Mouse (Mus musculus) limb, embryonic 15.5 days (tissue): ENCODE data around the gene Gata2. TPM values are rescaled to one million over a fixed set of nuclear protein-coding genes. Genes with fewer than 3 reads are reported as not detected.

Experiments
- ATAC-seq: fragments of 200-750 bp; cut with Nextera tagmentation; 2 replicates; pipeline ENCODE4 v1.8.0; 2017; ENCODE audit warnings: low read depth, moderate TSS enrichment; ENCODE audit not compliant: insufficient number of reproducible peaks, low FRiP score, low TSS enrichment
- H3K27ac ChIP-seq: fragments of 300-500 bp; sonication (generic); 2 replicates; pipeline ENCODE4 v1.5.1; 2015; ENCODE audit warnings: moderate library complexity, mild to moderate bottlenecking, inconsistent platforms
- H3K27me3 ChIP-seq: fragments of 300-500 bp; sonication (generic); 2 replicates; pipeline ENCODE4 v1.6.1; 2015; ENCODE audit warnings: inconsistent platforms
- H3K36me3 ChIP-seq: fragments of 300-500 bp; sonication (generic); 2 replicates; pipeline ENCODE4 v1.6.1; 2015; ENCODE audit warnings: inconsistent platforms
- H3K4me1 ChIP-seq: fragments of 300-500 bp; sonication (generic); 2 replicates; pipeline ENCODE4 v1.6.1; 2015; ENCODE audit warnings: inconsistent platforms
- H3K4me2 ChIP-seq: fragments of 300-500 bp; sonication (generic); 2 replicates; pipeline ENCODE4 v1.6.1; 2015; ENCODE audit warnings: mild to moderate bottlenecking, inconsistent platforms
- H3K4me3 ChIP-seq: fragments of 300-500 bp; sonication (generic); 2 replicates; pipeline ENCODE4 v1.5.1; 2015; ENCODE audit warnings: mild to moderate bottlenecking, inconsistent platforms
- H3K9ac ChIP-seq: fragments of 300-500 bp; sonication (generic); 2 replicates; pipeline ENCODE4 v1.6.1; 2015; ENCODE audit warnings: inconsistent platforms
- H3K9me3 ChIP-seq: fragments of 300-500 bp; sonication (generic); 2 replicates; pipeline ENCODE4 v1.6.1; 2016; ENCODE audit warnings: inconsistent platforms
- WGBS: fragments of 180-500 bp; shearing (Covaris S2); methylation state at CpG from one replicate; pipeline ENCODE4 v1.1.7; 2015; 5-methylcytosine and 5-hydroxymethylcytosine counted together
- polyA plus RNA-seq: library from polyadenylated mRNA; unstranded; fragments of >200 nt; fragmentation: Nextera tagmentation; extraction: Ambion mirVana; gene quantifications from 2 replicates; pipeline ENCODE4 v1.2.1, GENCODE M21; 2015

Gata2 gene
- polyA plus RNA-seq, 1 experiment from 2014 or later, result 21.9 TPM

DNA sequence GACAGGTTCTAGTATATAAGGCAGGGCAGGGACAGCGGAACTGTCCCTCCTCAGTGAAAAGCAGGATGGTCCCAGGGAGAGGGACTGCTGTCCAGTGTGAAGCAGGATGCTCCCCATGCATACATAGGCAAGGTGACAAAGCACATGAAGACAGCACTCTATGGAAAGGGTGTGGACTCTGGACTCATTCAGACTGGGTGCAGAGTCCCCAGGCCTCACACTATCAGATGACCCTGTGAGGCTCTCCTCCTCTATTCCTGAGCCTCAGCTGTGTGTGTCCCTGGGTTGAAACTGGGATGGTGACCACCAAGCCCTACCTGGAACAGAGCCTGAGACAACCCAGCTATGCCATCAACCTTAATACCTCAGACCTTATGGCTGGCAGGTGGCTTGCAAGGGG, 57.7 kb downstream of the Gata2 start:
- Histone ChIP-seq H3K9ac (no peak overlapping the region), H3K4me3 (no peak overlapping the region), H3K36me3 (peaks cover 4% of the 10 kb centered on the region)

DNA sequence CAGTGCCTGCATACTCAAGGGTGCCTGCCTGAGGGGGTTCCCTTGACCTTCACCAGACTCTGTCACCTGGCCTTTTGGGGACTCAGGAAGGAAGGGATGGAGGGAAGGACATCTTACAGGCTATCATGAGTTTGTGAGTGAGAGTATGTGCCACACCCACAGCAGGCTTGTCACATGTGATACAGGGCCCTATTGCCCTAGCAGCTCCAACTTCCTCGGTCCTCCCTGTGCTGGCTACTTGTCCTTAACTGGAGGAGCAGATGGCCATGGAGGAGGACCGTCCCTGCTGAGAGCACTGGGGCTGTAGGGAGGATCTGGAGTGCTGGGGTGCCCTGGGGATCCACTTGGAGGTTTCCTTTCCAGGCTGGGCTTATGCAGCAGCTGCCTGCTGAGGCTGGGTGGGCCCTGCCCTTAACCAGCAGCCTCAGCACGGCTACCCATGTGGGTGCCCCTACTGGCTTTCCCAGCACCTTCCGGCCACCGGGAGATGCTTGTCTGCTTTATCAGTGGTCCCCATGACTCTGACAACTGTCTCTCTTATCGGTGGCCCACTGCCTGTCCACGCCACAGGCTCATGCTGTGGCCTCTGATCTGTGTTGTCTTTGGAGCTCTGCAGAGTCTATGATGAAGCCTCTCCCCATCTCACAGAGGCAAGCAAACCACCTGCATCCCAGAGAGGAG, 58.2 kb downstream of the Gata2 start:
- H3K9me3 ChIP-seq, result no peaks in the 10 kb centered on the region
- H3K4me2 ChIP-seq, result no peak overlapping the region
- H3K4me3 ChIP-seq, result no peak overlapping the region
- no peak for ATAC-seq
- H3K36me3 ChIP-seq, result peaks cover 4% of the 10 kb centered on the region
- no peaks in the 10 kb centered on the region for H3K4me1 ChIP-seq
- no peak overlapping the region for H3K9ac ChIP-seq
- no peaks in the 10 kb centered on the region for H3K27me3 ChIP-seq
- no peak overlapping the region for H3K27ac ChIP-seq
- WGBS, result 81% methylated on average over 7 of the region's 7 CpGs

More for the DNA sequence above, 57.7 kb downstream of the Gata2 start:
- no peak for ATAC-seq
- WGBS, result 94% methylated on average over 1 of the region's 1 CpGs
- Histone ChIP-seq H3K27me3 (no peaks in the 10 kb centered on the region), H3K4me2 (no peak overlapping the region), H3K9me3 (no peaks in the 10 kb centered on the region), H3K27ac (no peak overlapping the region), H3K4me1 (0 out of 2 replicates have a peak, but pooled peaks cover 2% of the 10 kb centered on the region)

- ATAC-seq, result no peak
- Histone ChIP-seq H3K27me3 (no peaks in the 10 kb centered on the region), H3K9ac (no peak overlapping the region), H3K4me2 (no peak overlapping the region), H3K36me3 (peaks cover 4% of the 10 kb centered on the region), H3K9me3 (no peaks in the 10 kb centered on the region), H3K27ac (no peak overlapping the region), H3K4me1 (no peaks in the 10 kb centered on the region), H3K4me3 (no peak overlapping the region)
- 66% methylated on average over 6 of the region's 6 CpGs for WGBS
Measured at GRCm38 (mm10) chr6:88254082-88254481, 60.4 kb downstream of the Gata2 start.

DNA sequence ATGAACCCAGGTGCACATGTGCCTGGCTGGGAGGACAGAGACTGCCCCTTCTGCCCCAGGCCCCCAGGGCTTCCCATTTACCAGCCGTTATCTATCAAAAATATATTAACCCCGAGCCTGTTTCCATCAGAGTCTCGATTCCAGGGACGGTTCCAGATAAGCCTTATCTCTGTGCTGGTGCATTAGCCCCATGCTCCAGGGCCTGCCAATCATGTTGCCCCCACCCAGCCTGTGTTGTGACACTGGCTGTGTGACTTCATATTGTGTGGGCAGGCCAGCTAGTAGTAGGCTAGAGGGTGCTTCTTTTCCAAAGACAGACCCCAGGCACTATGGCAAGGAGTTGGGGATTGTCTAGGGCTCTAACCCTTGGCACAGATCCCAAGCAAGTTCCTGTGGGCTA, 61.7 kb downstream of the Gata2 start:
- Histone ChIP-seq H3K4me1 (no peaks in the 10 kb centered on the region), H3K27me3 (no peaks in the 10 kb centered on the region), H3K9me3 (no peaks in the 10 kb centered on the region), H3K9ac (no peak overlapping the region), H3K27ac (no peak overlapping the region), H3K4me3 (no peak overlapping the region), H3K36me3 (peaks cover 4% of the 10 kb centered on the region), H3K4me2 (no peak overlapping the region)
- ATAC-seq, result no peak
- 83% methylated on average over 4 of the region's 4 CpGs for WGBS

Other genes with a start within 250 kb of the Gata2 start
- 25.3 and 26.3 TPM in 2 replicates for gene H1fx, start 212.3 kb upstream of the Gata2 start, polyA plus RNA-seq
- 221 and 249 TPM in 2 replicates for gene Rab7, start 148.6 kb upstream of the Gata2 start, polyA plus RNA-seq
- 424 and 437 TPM in 2 replicates for gene Rpn1, start 109.4 kb upstream of the Gata2 start, polyA plus RNA-seq
- not detected in 2 replicates for gene Dnajb8, start 28.4 kb downstream of the Gata2 start, polyA plus RNA-seq